Mouse (Mus musculus) heart, adult 8-10 months (tissue): ENCODE measurements around the gene Ankrd13a. TPM values are rescaled to one million over a fixed set of nuclear protein-coding genes. Genes with fewer than 3 reads are reported as not detected.
"Not testable (repeated sequence)": the region's sequence is repeated elsewhere in the genome, so short reads cannot be mapped to it uniquely, and the experiment has no call there.

Source experiments
- DNase-seq: peaks from one replicate; pipeline ENCODE4 v3.0.0; 2022; ENCODE audit warnings: low spot score
- microRNA-seq: library from miRNA; unstranded; fragments of <30 nt; microRNA quantifications from one replicate; pipeline ENCODE4 v1.2.0, GENCODE M21; 2022
- total RNA-seq, 4 experiments: library from RNA; stranded (reverse); gene quantifications; 2 replicates each; pipeline ENCODE4 v1.2.4; 2022

Gene Ankrd13a
- total RNA-seq, 4 experiments from 2014 or later: 28.0 to 34.3 (median 30.1) TPM

- DNase-seq: no peak
Measured at GRCm38 (mm10) chr5:114825978-114826691, 51.7 kb downstream of the Ankrd13a start.

- DNase-seq: peak; percentile 15
Measured at GRCm38 (mm10) chr5:114827427-114827826, 53.0 kb downstream of the Ankrd13a start.

GRCm38 (mm10) chr5:114829740-114830139, 55.3 kb downstream of the Ankrd13a start:
- no peak for DNase-seq

GRCm38 (mm10) chr5:114836886-114837285, 62.4 kb downstream of the Ankrd13a start:
- DNase-seq: no peak

GRCm38 (mm10) chr5:114840481-114840880, 66.0 kb downstream of the Ankrd13a start:
- not testable (repeated sequence) for DNase-seq

- not testable (repeated sequence) for DNase-seq
Measured at GRCm38 (mm10) chr5:114842155-114842554, 67.7 kb downstream of the Ankrd13a start.

- no peak for DNase-seq
Measured at GRCm38 (mm10) chr5:114842674-114843073, 68.2 kb downstream of the Ankrd13a start.

GRCm38 (mm10) chr5:114844371-114844770, 69.9 kb downstream of the Ankrd13a start:
- not testable (repeated sequence) for DNase-seq

- no peak for DNase-seq
Measured at GRCm38 (mm10) chr5:114851565-114852236, 77.2 kb downstream of the Ankrd13a start.

GRCm38 (mm10) chr5:114853364-114853763, 78.9 kb downstream of the Ankrd13a start, which contains the start of gene 4930519G04Rik:
TSS of gene 4930519G04Rik (plus strand) at chr5:114853664.
- DNase-seq: not testable (repeated sequence)

Small RNA genes lying within 50 kb of the gene (microRNA-seq; reads per million reads assigned to microRNA genes)
- gene Mir6240: 6.7 reads per million, percentile 16 among the genes with 10 or more reads in this experiment

Other genes with a start within 250 kb of the Ankrd13a start
- 1 to 10 TPM; 1.2 to 2.4 (median 1.7) TPM for gene Fam222a, start 206.7 kb upstream of the Ankrd13a start, total RNA-seq
- 1 to 10 TPM; 3.2 to 6.5 (median 4.9) TPM for gene Trpv4, start 116.3 kb upstream of the Ankrd13a start, total RNA-seq
- 10 to 100 TPM; 18.4 to 19.2 (median 18.5) TPM for gene Gltp, start 83.7 kb upstream of the Ankrd13a start, total RNA-seq
- gene Tchp, start 66.9 kb upstream of the Ankrd13a start, total RNA-seq: 1 to 10 TPM; 4.2 to 5.0 (median 4.9) TPM
- gene Git2, start 840 bp downstream of the Ankrd13a start, total RNA-seq: 10 to 100 TPM; 27.9 to 34.6 (median 30.5) TPM
- 1 to 10 TPM; 3.6 to 6.3 (median 4.7) TPM for gene 1500011B03Rik, start 48.8 kb downstream of the Ankrd13a start, total RNA-seq
- gene 4930519G04Rik, start 79.0 kb downstream of the Ankrd13a start, total RNA-seq: not detected
- gene Gm9936, start 84.0 kb downstream of the Ankrd13a start, total RNA-seq: not detected
- 1 to 10 TPM; 3.5 to 4.6 (median 4.3) TPM for gene Oasl2, start 122.3 kb downstream of the Ankrd13a start, total RNA-seq
- gene Oasl1, start 148.6 kb downstream of the Ankrd13a start, total RNA-seq: under 1 TPM; 0.44 to 0.72 (median 0.59) TPM
- gene 2210016L21Rik, start 167.5 kb downstream of the Ankrd13a start, total RNA-seq: 10 to 100 TPM; 20.5 to 31.0 (median 28.6) TPM
- not detected for gene Hnf1a, start 196.4 kb downstream of the Ankrd13a start, total RNA-seq
- gene Sppl3, start 236.5 kb downstream of the Ankrd13a start, total RNA-seq: 10 to 100 TPM; 26.3 to 31.9 (median 29.0) TPM